Mouse (Mus musculus) neural tube, embryonic 14.5 days (tissue): ENCODE measurements around the gene Ftsj3. TPM values are rescaled to one million over a fixed set of nuclear protein-coding genes. Genes with fewer than 3 reads are reported as not detected.

Experiments
- ATAC-seq: fragments of 200-750 bp; cut with Nextera tagmentation; 2 replicates; pipeline ENCODE4 v1.8.0; 2017; ENCODE audit warnings: low read depth, mild to moderate bottlenecking, moderate TSS enrichment, moderate library complexity
- H3K27ac ChIP-seq: fragments of 300-500 bp; sonication (generic); 2 replicates; pipeline ENCODE4 v1.5.1; 2014; ENCODE audit warnings: low read depth, mild to moderate bottlenecking, control low read depth, low read length, moderate library complexity, mixed read lengths
- H3K27me3 ChIP-seq: fragments of 300-500 bp; sonication (generic); 2 replicates; pipeline ENCODE4 v1.6.1; 2014; ENCODE audit warnings: low read length; ENCODE audit not compliant: control insufficient read depth, insufficient read depth
- H3K36me3 ChIP-seq: fragments of 300-500 bp; sonication (generic); 2 replicates; pipeline ENCODE4 v1.6.1; 2014; ENCODE audit warnings: low read length, mixed read lengths; ENCODE audit not compliant: control insufficient read depth, insufficient read depth
- H3K4me1 ChIP-seq: fragments of 300-500 bp; sonication (generic); 2 replicates; pipeline ENCODE4 v1.6.1; 2014; ENCODE audit warnings: low read length; ENCODE audit not compliant: control insufficient read depth, insufficient read depth
- H3K4me2 ChIP-seq: fragments of 300-500 bp; sonication (generic); 2 replicates; pipeline ENCODE4 v1.6.1; 2014; ENCODE audit warnings: mild to moderate bottlenecking, low read depth, low read length, control low read depth
- H3K4me3 ChIP-seq: fragments of 300-500 bp; sonication (generic); 2 replicates; pipeline ENCODE4 v1.5.1; 2014; ENCODE audit warnings: low read depth, low read length, control low read depth, mixed read lengths
- H3K9ac ChIP-seq: fragments of 300-500 bp; sonication (generic); replicated peaks from 2 replicates; pipeline ENCODE4 v1.6.1; 2014; ENCODE audit warnings: low read depth, mild to moderate bottlenecking, control low read depth, low read length, mixed read lengths
- H3K9me3 ChIP-seq: fragments of 300-500 bp; sonication (generic); 2 replicates; pipeline ENCODE4 v1.6.1; 2016; ENCODE audit warnings: low read length; ENCODE audit not compliant: control insufficient read depth
- WGBS: fragments of 180-500 bp; shearing (Covaris S2); extraction: QIAGEN DNeasy Blood & Tissue Kit; methylation state at CpG from one replicate; pipeline ENCODE4 v1.1.7; 2014; 5-methylcytosine and 5-hydroxymethylcytosine counted together
- polyA plus RNA-seq: library from polyadenylated mRNA; unstranded; fragments of >200 nt; fragmentation: Nextera tagmentation; extraction: Ambion mirVana; gene quantifications from 2 replicates; pipeline ENCODE4 v1.2.1, GENCODE M21; 2014

Gene Ftsj3
- polyA plus RNA-seq, 1 experiment from 2014 or later, result 29.6 TPM

- H3K4me1 ChIP-seq, result peaks cover 31% of the 10 kb centered on the region
These were observed 16.1 kb upstream of the Ftsj3 start for GRCm38 (mm10) chr11:106271794-106272643.

GRCm38 (mm10) chr11:106271131-106271793, 15.4 kb upstream of the Ftsj3 start:
- 47% methylated on average over 5 of the region's 5 CpGs for WGBS
- Histone ChIP-seq H3K9ac (peak overlapping the region; percentile 92), H3K9me3 (no peaks in the 10 kb centered on the region), H3K27ac (peak overlapping the region; percentile 79; the same call in 1 of the 2 replicates), H3K4me2 (peak overlapping the region; percentile 79), H3K36me3 (no peaks in the 10 kb centered on the region; the same call in 1 of the 2 replicates), H3K4me1 (peaks cover 32% of the 10 kb centered on the region), H3K27me3 (no peaks in the 10 kb centered on the region), H3K4me3 (peak overlapping the region; percentile 89)
- no peak for ATAC-seq

More at GRCm38 (mm10) chr11:106271794-106272643, 16.1 kb upstream of the Ftsj3 start:
- H3K9me3 ChIP-seq, result no peaks in the 10 kb centered on the region
- 1% methylated on average over 40 of the region's 41 CpGs for WGBS
- peak overlapping the region; percentile 79 for H3K27ac ChIP-seq
- no peaks in the 10 kb centered on the region for H3K36me3 ChIP-seq
- peak overlapping the region; percentile 92 for H3K9ac ChIP-seq
- H3K4me2 ChIP-seq, result peak overlapping the region; percentile 79
- peak overlapping the region; percentile 89 for H3K4me3 ChIP-seq
- H3K27me3 ChIP-seq, result no peaks in the 10 kb centered on the region
- peak; percentile 18 for ATAC-seq

- 21% methylated on average over 3 of the region's 3 CpGs for WGBS
- peak overlapping the region; percentile 32; the same call in 1 of the 2 replicates for H3K4me2 ChIP-seq
These were observed 13.2 kb upstream of the Ftsj3 start for GRCm38 (mm10) chr11:106269060-106269431.

GRCm38 (mm10) chr11:106268326-106269059, 12.6 kb upstream of the Ftsj3 start:
- Histone ChIP-seq H3K9ac (peak overlapping the region; percentile 37), H3K36me3 (peaks cover 23% of the 10 kb centered on the region), H3K9me3 (no peaks in the 10 kb centered on the region), H3K4me3 (no peak overlapping the region), H3K4me1 (peaks cover 32% of the 10 kb centered on the region), H3K27me3 (no peaks in the 10 kb centered on the region), H3K4me2 (peak overlapping the region; percentile 32), H3K27ac (peak overlapping the region; percentile 85)
- ATAC-seq, result no peak; the same call in 1 of the 2 replicates
- 27% methylated on average over 8 of the region's 8 CpGs for WGBS

More at GRCm38 (mm10) chr11:106269060-106269431, 13.2 kb upstream of the Ftsj3 start:
- Histone ChIP-seq H3K9me3 (no peaks in the 10 kb centered on the region), H3K4me1 (peaks cover 32% of the 10 kb centered on the region), H3K27ac (peak overlapping the region; percentile 85), H3K36me3 (peaks cover 17% of the 10 kb centered on the region), H3K27me3 (no peaks in the 10 kb centered on the region), H3K9ac (no peak overlapping the region; the same call in 1 of the 2 replicates), H3K4me3 (no peak overlapping the region)
- ATAC-seq, result no peak

- H3K9ac ChIP-seq, result no peak overlapping the region; the same call in 1 of the 2 replicates
- H3K4me3 ChIP-seq, result no peak overlapping the region
- peak overlapping the region; percentile 32 for H3K4me2 ChIP-seq
- no peaks in the 10 kb centered on the region for H3K27me3 ChIP-seq
- H3K9me3 ChIP-seq, result no peaks in the 10 kb centered on the region
- 41% methylated on average over 5 of the region's 5 CpGs for WGBS
- peaks cover 32% of the 10 kb centered on the region for H3K4me1 ChIP-seq
- peak overlapping the region; percentile 85 for H3K27ac ChIP-seq
- no peak for ATAC-seq
- peaks cover 29% of the 10 kb centered on the region for H3K36me3 ChIP-seq
These were observed 12.0 kb upstream of the Ftsj3 start for GRCm38 (mm10) chr11:106267871-106268270.

GRCm38 (mm10) chr11:106267311-106267852, 11.5 kb upstream of the Ftsj3 start:
- Histone ChIP-seq H3K4me3 (no peak overlapping the region), H3K9me3 (no peaks in the 10 kb centered on the region), H3K36me3 (peaks cover 34% of the 10 kb centered on the region), H3K4me2 (0 out of 2 replicates have a peak overlapping the region, but pooled peaks have one; percentile 3), H3K27me3 (no peaks in the 10 kb centered on the region), H3K27ac (peak overlapping the region; percentile 85), H3K4me1 (peaks cover 32% of the 10 kb centered on the region), H3K9ac (no peak overlapping the region)
- no peak for ATAC-seq
- WGBS, result 42% methylated on average over 15 of the region's 15 CpGs

GRCm38 (mm10) chr11:106266431-106266830, 10.6 kb upstream of the Ftsj3 start:
- H3K36me3 ChIP-seq, result peaks cover 43% of the 10 kb centered on the region

GRCm38 (mm10) chr11:106265570-106265969, 9.7 kb upstream of the Ftsj3 start:
- Histone ChIP-seq H3K4me3 (no peak overlapping the region), H3K36me3 (peaks cover 45% of the 10 kb centered on the region), H3K27me3 (no peaks in the 10 kb centered on the region), H3K9ac (no peak overlapping the region), H3K4me1 (peaks cover 24% of the 10 kb centered on the region), H3K27ac (no peak overlapping the region), H3K4me2 (no peak overlapping the region), H3K9me3 (no peaks in the 10 kb centered on the region)
- no peak for ATAC-seq
- 93% methylated on average over 4 of the region's 4 CpGs for WGBS

More at GRCm38 (mm10) chr11:106266431-106266830, 10.6 kb upstream of the Ftsj3 start:
- Histone ChIP-seq H3K4me1 (peaks cover 28% of the 10 kb centered on the region), H3K4me2 (no peak overlapping the region), H3K27ac (no peak overlapping the region), H3K9me3 (no peaks in the 10 kb centered on the region), H3K4me3 (no peak overlapping the region), H3K27me3 (no peaks in the 10 kb centered on the region), H3K9ac (no peak overlapping the region)
- no peak for ATAC-seq
- 91% methylated on average over 10 of the region's 10 CpGs for WGBS
